Mouse (Mus musculus) kidney, postnatal 14 days (tissue): ENCODE data around the gene Fgf11.

ENCODE experiments used
- DNase-seq: peaks from one replicate; pipeline ENCODE4 v3.0.0; 2022; ENCODE audit warnings: mixed read lengths

Gene Fgf11

DNA sequence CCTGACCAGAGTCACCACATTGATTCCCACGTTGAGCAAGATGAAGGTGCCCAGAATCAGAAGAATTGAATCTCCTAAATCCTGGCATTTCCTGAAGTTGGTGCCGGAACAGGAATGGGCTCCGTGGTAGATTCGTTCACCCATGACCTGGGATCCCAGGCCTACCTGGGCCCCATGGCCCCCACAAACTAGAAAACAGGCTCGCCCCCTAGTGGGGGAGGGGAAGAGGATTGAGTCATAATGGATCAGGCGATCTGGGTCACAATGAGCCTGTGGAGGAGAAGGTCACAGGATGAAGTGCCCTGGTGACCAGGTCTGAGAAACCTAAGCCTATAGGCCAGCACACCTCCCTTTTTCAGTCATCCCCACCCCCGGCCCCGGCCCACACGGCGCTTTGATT is 13.5 kb upstream of the Fgf11 start, which contains the start of gene Gm39566:
Gene Gm39566, minus strand, starts transcription at position 144 of the 400 bp plus-strand sequence.
- DNase-seq: no peak

- DNase-seq: no peak
Observed at GRCm38 (mm10) chr11:69810280-69810679, 8.6 kb upstream of the Fgf11 start.

- no peak for DNase-seq
Observed at GRCm38 (mm10) chr11:69807641-69808040, 6.0 kb upstream of the Fgf11 start.

DNA sequence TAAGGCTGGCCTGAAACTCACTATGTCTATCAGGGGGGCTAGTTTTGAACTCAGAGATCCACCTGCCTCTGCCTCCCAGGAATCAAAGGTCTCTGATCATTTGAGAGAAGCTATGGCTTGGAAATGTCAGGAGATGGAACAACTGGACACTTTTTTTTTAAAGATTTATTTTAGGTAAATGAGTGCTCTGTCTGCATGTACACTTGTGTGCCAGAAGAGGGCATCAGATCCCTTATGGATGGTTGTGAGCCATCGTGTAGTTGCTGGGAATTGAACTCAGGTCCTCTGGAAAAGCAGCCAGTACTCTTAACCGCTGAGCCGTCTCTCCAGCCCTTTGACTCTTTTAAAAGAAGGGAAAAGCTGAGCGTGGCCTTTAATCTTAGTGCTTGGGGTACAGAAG is 4.7 kb upstream of the Fgf11 start:
- DNase-seq: no peak

DNA sequence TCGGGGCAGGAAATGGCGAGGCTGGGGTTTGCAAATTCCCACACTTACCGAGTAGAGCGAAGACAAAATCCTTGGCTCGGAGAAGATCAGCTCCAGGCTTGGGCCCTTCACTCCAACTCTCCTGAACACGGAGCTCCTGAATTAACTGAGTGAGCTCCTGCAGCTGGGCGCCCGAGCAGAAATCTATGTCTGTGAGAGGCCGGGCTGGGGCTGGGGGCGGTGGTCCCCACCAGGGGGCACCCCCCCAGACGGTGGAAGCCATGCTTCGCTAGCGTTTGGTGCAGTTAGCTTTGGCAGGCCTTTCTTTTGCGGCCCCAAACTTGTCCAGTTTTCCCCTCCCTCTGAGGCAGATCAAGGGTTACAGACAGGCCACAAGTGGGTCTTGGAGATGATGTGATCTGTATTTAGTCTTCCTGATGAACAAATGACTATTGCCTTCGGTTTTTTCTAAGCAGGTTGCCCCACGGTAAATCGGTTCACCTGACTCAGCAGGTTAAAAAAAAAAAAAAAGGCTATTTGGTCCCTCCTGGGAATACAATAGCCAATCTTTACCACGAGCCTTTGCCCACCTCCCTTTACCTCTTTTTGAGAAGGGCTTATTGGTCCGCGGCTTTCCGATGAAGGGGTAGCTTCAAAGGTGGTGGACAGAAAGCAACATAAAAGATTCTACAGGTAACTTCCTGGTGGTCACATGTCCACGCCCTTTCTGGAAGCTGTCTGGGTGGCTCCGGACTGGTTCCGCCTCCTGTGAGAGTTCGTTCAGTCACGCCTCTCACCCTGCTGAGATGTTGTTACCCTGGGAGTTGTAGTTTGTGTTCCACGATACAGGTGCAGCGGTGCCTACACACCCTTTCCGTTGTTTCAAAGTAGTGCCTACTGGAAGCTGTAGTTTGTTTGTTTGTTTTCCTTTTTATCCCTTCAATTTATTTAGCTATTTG is 3.6 kb upstream of the Fgf11 start, which contains the start of gene Tmem102:
Gene Tmem102, minus strand, starts transcription at position 653 of the 938 bp plus-strand sequence.
- peak; percentile 86 for DNase-seq

DNA sequence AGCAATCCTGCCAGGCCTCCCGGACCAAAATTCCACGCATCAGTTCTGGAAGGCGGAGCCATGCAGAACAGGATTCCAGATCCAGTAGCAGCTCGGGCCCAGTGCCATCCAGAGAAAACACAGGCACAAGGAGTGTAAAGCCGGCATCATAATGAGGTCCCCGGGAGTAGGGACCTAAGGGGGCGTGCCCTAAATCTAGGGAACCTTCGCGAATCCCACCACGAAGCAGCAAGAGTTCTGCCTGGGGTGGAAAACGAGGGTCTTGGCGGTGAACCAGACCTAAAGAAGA is 2.9 kb upstream of the Fgf11 start:
- peak; percentile 57 for DNase-seq

DNA sequence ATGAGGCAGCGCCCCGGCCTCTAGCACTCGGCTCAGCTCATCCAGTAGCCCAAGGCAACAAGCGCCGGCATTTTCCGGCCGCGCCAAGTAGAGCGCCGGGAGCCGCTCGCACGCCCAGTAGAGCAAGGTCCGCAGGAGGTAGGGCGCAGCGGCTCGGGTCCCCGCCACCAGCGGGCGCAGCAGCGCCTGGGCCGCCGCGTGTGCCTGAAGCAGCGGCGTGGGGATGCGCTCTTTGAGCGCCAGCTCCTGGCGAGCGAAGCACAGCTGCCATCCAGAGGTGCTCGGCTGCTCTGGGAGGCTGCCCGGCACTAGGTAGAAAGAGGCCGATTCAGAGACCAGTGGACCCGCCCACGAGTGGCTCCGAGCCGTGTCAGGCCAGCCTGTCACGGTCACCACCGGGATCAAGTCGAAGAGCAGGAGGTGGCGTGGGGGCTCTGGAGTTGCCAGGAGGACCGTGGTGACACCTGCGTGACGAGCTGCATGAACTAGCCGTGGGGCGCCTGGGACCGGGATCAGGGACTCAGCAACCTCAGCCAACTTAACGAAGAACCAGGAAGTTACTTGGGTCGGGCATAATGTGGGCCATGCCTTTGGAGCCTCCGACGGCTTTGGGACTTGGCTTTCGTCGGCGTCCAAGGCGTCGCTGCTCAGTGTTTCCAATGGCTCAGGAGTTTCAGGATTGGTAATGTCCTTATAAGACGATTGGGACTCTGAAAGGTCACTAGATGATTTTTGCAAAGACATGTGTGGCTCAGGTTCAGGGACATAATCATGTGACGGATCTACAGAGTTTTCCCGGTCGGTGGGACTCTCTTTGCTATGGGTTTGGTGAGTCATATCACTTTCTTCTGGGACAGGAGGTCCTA is 2.4 kb upstream of the Fgf11 start:
- peak; percentile 88 for DNase-seq

DNA sequence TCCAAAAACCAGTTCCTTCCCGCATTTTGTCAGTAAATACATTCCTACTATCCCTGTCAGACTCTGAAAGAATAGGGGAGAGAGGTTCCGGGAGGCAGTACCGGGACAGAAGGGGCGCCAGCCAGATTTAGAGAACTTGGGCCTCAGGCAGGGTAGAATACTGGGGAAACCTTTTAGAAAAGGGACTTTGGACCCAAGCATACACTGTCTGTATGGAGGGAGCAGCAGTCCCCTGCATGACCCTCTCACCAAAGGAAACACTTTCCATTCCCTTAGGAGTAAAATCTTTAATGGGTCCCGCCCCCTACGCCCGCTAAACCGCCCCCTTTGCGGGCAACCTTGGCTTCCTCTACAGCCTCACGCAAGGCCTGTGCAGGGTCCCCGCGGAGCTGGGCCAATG is 1.7 kb upstream of the Fgf11 start:
- DNase-seq: no peak

DNA sequence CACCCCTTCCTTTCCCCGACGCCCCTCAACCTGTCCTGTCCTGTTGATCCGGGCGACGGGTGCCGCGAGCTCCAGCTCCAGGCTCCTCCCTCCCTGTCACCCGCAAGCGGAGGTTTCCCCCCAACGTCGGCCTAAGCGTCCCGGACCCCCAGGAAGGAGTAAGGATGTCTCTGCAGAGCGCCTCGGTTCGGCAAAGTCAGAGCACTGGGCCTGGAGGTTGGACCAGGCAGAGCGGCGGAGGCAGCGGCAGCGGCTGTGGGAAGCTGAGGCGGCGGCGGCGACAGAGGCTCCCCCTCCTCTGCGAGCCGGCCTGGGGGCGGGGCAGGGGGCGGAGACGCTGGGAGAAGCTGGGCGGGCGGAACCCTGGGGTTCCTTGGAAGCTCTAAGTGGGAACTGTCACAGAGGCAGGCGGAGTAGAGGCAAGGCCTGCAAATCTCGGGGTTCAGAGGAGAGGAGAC is 1.0 kb upstream of the Fgf11 start:
- DNase-seq: peak; percentile 90

GRCm38 (mm10) chr11:69800392-69801197 is 1.1 kb downstream of the Fgf11 start:
- DNase-seq: peak; percentile 79

GRCm38 (mm10) chr11:69800138-69800391 is 1.6 kb downstream of the Fgf11 start:
- DNase-seq: peak; percentile 32

- no peak for DNase-seq
Observed at GRCm38 (mm10) chr11:69799394-69800137, 2.1 kb downstream of the Fgf11 start.

- no peak for DNase-seq
Observed at GRCm38 (mm10) chr11:69797924-69798323, 3.7 kb downstream of the Fgf11 start.

GRCm38 (mm10) chr11:69795983-69796435 is 5.6 kb downstream of the Fgf11 start:
- no peak for DNase-seq

DNA sequence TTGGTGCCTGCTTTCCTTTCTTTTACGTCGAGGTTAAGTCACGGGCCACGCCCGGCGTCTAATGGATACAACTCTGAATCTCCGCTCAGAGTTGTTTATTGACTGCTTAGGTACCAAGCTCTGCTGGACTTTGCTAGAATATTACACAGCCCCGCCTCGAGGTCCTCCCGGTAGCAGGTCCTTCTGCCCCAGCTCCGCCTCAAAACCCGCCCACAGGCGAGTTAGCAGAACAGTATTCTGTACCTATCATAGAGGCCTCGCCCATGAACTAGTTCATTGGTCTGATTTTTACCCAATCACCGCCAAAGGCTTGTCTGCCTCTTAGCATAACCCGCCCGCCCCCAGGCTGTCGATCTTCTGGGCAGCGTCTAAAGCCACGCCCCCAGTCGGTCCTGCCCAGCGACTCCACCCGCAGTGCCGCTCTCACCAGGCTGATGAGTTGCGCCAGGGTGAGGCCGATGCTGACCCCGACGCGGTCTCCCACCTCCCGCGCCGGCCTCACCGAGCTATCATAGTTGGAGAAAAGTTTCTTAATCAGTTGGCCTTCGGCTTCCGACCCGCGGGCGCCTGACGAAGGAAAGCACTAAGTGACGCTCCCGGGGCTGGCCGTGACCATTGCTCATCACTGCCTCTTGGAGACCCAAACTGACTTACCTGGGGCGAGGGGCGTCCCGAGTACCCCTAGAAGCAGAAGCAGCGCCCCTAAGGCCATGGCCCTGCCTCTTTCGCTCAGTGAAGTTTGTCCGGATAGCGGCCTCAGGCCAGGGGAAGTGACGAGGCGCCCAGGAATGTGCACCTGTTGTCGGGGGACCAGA is 6.3 kb downstream of the Fgf11 start, which contains the start of gene Chrnb1:
Gene Chrnb1, minus strand, starts transcription at position 776 of the 815 bp plus-strand sequence.
- peak; percentile 98 for DNase-seq

- no peak for DNase-seq
Observed at GRCm38 (mm10) chr11:69793429-69793828, 8.2 kb downstream of the Fgf11 start.

DNA sequence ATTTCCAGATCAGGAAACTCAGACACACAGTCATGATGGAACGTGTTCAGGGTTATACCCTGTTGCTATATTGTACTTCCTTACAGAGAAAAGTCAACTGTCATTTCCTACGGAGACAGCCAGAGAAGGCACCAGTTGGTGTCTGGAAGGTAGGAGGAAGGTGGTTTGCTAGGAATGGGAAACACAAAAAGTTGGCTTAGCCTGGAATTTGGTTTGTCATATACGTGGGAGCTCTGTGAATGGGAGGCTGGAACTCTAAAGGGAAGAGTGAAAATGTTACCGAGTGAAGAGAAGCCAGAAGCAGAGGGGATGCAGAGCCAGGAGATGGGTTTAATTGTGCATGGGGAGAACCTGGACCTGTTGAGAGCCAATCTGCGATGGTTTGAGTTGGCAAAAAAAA is 10.2 kb downstream of the Fgf11 start:
- no peak for DNase-seq

DNA sequence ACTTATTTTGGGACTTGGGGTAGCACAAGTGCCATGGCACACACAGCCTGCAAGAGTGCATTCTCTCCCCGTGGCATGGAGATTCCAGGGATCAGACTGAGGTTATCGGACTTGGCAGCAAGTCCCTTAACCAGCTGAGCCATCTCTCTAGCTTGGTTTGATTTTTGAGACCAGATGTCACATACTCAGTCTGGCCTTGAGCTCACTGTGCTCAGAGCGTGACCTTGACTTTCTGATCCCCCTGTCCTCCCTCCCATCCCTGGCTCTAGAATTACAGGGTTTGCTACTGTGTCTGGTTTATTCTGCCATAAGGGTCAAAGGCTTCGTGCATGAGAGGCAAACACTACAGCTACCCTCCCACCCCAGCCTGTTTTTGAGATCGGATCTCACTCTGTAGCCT is 12.2 kb downstream of the Fgf11 start:
- DNase-seq: no peak

DNA sequence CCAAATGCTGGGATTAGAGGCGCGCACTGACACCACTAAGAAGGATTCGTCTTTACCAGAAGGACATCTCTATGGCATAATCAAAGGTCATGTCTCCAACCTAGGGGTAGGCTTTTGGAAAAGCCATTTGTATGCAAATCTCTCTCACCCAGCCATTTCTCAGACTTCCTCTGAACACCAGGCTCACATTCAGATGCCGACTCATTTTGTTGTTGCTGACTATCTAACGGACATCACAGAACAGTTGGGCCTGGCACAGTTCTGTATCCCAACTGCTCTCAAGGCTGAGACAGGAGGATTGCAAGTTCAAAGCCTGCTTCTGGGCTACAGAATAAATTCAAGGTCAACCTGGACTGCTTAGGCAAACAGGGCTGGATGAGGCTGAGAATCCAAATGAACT is 14.4 kb downstream of the Fgf11 start:
- no peak for DNase-seq

- peak; percentile 58 for DNase-seq
Observed at GRCm38 (mm10) chr11:69784793-69785272, 16.8 kb downstream of the Fgf11 start.

- no peak for DNase-seq
Observed at GRCm38 (mm10) chr11:69781828-69782227, 19.8 kb downstream of the Fgf11 start.
